Mouse (Mus musculus): ENCODE measurements at regions not wholly inside any gene's neighbourhood (a gene's known extent, or its start where the extent isn't known, plus 50 kb on each side); places are given as distances from the start of the nearest gene placed in this dataset.

- ATAC-seq (ENCODE audit: low read depth) (no peak), DNase-seq (no peak)
- Histone ChIP-seq H3K9me3 (replicated peaks) (no peaks in the 10 kb centered on the region), H3K27ac (no peak overlapping the region), H3K4me1 (replicated peaks) (peaks cover 16% of the 10 kb centered on the region), H3K27me3 (no peaks in the 10 kb centered on the region), H3K4me3 (replicated peaks) (no peak overlapping the region), H3K36me3 (peaks cover 4% of the 10 kb centered on the region; the same call in 1 of the 2 replicates), H3K4me2 (no peak overlapping the region), H3K9ac (no peak overlapping the region)
- WGBS (ENCODE audit: insufficient replicate concordance), result 77% methylated on average over 18 of the region's 21 CpGs
Measured at GRCm38 (mm10) chr6:31095943-31096714, 137.3 kb upstream of the Klf14 start.

DNA sequence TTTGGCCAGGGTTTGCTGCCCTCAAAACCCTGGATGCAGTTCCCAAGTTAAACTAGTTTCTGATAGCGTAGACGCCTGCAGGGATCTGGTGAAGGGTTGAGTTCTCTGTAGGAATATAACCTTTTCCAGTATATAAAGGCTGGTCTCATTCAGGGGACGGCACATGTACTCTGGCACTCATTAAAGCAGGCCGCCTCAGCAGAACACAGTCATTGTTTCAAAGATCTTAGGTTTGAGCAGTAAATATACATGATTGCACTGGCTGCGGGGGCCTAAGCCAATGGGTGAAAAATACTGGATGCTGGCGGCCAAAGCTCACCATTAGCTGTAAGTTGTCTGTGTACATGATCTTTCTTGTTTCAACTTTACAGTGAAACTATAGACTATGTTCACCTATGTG lies 137.9 kb upstream of the Klf14 start:
- no peaks in the 10 kb centered on the region for H3K9me3 ChIP-seq (replicated peaks)
- H3K4me2 ChIP-seq, result no peak overlapping the region
- H3K4me3 ChIP-seq (replicated peaks), result no peak overlapping the region
- 75% methylated on average over 6 of the region's 6 CpGs for WGBS (ENCODE audit: insufficient replicate concordance)
- H3K9ac ChIP-seq, result no peak overlapping the region
- H3K36me3 ChIP-seq, result peaks cover 4% of the 10 kb centered on the region; the same call in 1 of the 2 replicates
- H3K27me3 ChIP-seq, result no peaks in the 10 kb centered on the region
- peaks cover 16% of the 10 kb centered on the region; the same call in 1 of the 2 replicates for H3K4me1 ChIP-seq (replicated peaks)
- ATAC-seq (ENCODE audit: low read depth), result no peak
- H3K27ac ChIP-seq, result no peak overlapping the region
- DNase-seq, result no peak

DNA sequence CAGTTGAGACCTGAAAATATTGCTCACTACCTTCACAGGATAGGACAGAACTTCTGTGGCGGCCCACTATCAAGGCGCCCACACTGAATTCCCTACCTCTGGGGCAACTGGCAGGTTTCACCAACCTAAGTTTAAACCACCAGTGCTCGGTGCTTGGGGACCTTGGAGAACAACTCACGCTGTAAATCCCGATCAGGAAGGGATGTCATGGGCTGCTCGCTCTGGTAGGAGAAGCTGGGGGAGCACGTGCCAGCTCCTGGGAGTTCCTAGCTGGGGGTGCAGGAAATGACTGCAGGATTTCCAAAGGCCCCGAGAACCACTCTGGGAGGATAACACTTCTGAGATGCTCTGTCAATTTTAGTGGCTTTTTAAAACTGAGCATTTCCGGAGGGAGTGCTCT lies 138.4 kb upstream of the Klf14 start:
- Histone ChIP-seq H3K36me3 (peaks cover 4% of the 10 kb centered on the region; the same call in 1 of the 2 replicates), H3K27me3 (no peaks in the 10 kb centered on the region), H3K9me3 (replicated peaks) (no peaks in the 10 kb centered on the region), H3K9ac (no peak overlapping the region; the same call in 1 of the 2 replicates), H3K4me2 (no peak overlapping the region), H3K4me1 (replicated peaks) (peaks cover 15% of the 10 kb centered on the region; the same call in 1 of the 2 replicates), H3K4me3 (replicated peaks) (no peak overlapping the region), H3K27ac (no peak overlapping the region)
- 58% methylated on average over 9 of the region's 9 CpGs for WGBS (ENCODE audit: insufficient replicate concordance)
- ATAC-seq (ENCODE audit: low read depth) (no peak), DNase-seq (no peak)

DNA sequence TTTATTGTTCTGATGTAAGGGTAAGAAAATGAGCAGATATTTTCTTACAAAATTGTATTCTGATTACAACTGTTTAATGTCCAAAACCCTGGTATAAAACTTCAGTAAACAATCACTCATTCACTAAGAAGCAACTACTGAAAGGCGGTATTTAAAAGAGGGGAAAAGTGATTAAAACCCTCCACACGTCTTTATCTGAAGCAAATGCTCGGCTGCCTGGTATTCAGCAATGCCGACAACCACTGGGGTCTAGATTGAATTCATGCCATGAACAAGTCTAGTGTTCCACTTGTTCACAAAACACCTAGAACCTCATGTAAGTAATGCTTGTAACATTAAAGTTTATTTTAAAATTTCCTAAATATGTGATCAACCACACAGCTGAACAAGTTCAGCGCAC lies 139.2 kb upstream of the Klf14 start:
- Histone ChIP-seq H3K27ac (no peak overlapping the region), H3K27me3 (no peaks in the 10 kb centered on the region), H3K36me3 (peaks cover 4% of the 10 kb centered on the region; the same call in 1 of the 2 replicates), H3K4me1 (replicated peaks) (peaks cover 10% of the 10 kb centered on the region; the same call in 1 of the 2 replicates), H3K9me3 (replicated peaks) (no peaks in the 10 kb centered on the region), H3K9ac (no peak overlapping the region), H3K4me3 (replicated peaks) (no peak overlapping the region), H3K4me2 (no peak overlapping the region)
- DNase-seq (no peak), ATAC-seq (ENCODE audit: low read depth) (no peak)
- WGBS (ENCODE audit: insufficient replicate concordance), result 73% methylated on average over 5 of the region's 5 CpGs

- Histone ChIP-seq H3K27me3 (no peaks in the 10 kb centered on the region), H3K36me3 (peaks cover 4% of the 10 kb centered on the region; the same call in 1 of the 2 replicates), H3K9ac (no peak overlapping the region), H3K4me1 (replicated peaks) (peaks cover 10% of the 10 kb centered on the region; the same call in 1 of the 2 replicates), H3K4me3 (replicated peaks) (no peak overlapping the region), H3K4me2 (no peak overlapping the region), H3K9me3 (replicated peaks) (no peaks in the 10 kb centered on the region), H3K27ac (no peak overlapping the region)
- 63% methylated on average over 12 of the region's 12 CpGs for WGBS (ENCODE audit: insufficient replicate concordance)
- ATAC-seq (ENCODE audit: low read depth) (no peak), DNase-seq (no peak)
Measured at GRCm38 (mm10) chr6:31100084-31100579, 141.3 kb upstream of the Klf14 start.

DNA sequence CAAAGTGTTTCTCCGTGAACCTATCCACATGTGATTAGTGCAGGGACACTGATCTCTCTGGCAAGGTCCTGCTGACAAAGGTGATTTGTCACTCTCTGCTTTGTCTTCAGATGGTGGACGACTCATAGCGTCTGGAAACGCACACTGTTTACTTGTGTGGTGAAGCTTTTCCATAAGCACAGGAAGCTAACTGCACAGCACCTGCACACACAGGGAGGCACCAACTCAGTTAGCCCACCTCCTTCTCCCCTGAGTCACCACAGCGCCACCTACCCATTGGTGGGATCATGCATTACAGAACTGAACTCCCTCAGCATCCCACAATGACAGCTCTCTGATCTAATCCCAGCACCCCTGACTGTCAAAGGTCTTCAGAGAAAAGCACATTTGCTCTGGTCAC lies 141.9 kb upstream of the Klf14 start:
- Histone ChIP-seq H3K27me3 (no peaks in the 10 kb centered on the region), H3K9ac (no peak overlapping the region), H3K4me2 (no peak overlapping the region), H3K4me3 (replicated peaks) (no peak overlapping the region), H3K9me3 (replicated peaks) (no peaks in the 10 kb centered on the region), H3K27ac (no peak overlapping the region), H3K4me1 (replicated peaks) (peaks cover 10% of the 10 kb centered on the region; the same call in 1 of the 2 replicates), H3K36me3 (peaks cover 4% of the 10 kb centered on the region; the same call in 1 of the 2 replicates)
- WGBS (ENCODE audit: insufficient replicate concordance), result 72% methylated on average over 5 of the region's 5 CpGs
- DNase-seq (no peak), ATAC-seq (ENCODE audit: low read depth) (no peak)

- Histone ChIP-seq H3K36me3 (peaks cover 8% of the 10 kb centered on the region; the same call in 1 of the 2 replicates), H3K27ac (0 out of 2 replicates have a peak overlapping the region, but pooled peaks have one; percentile 5), H3K9ac (no peak overlapping the region), H3K4me3 (replicated peaks) (no peak overlapping the region), H3K4me2 (no peak overlapping the region), H3K9me3 (replicated peaks) (peaks cover 5% of the 10 kb centered on the region), H3K27me3 (no peaks in the 10 kb centered on the region), H3K4me1 (replicated peaks) (peaks cover 25% of the 10 kb centered on the region)
- 60% methylated on average over 10 of the region's 10 CpGs for WGBS (ENCODE audit: insufficient replicate concordance)
- no peak for DNase-seq
- ATAC-seq (ENCODE audit: low read depth), result no peak
Measured at GRCm38 (mm10) chr6:31106144-31106836, 147.4 kb upstream of the Klf14 start.

GRCm38 (mm10) chr6:31106856-31107359 lies 148.0 kb upstream of the Klf14 start:
- WGBS (ENCODE audit: insufficient replicate concordance), result 69% methylated on average over 10 of the region's 10 CpGs
- H3K4me3 ChIP-seq (replicated peaks), result no peak overlapping the region
- no peak overlapping the region for H3K9ac ChIP-seq
- peaks cover 5% of the 10 kb centered on the region for H3K9me3 ChIP-seq (replicated peaks)
- peaks cover 8% of the 10 kb centered on the region; the same call in 1 of the 2 replicates for H3K36me3 ChIP-seq
- H3K27ac ChIP-seq, result 0 out of 2 replicates have a peak overlapping the region, but pooled peaks have one; percentile 5
- DNase-seq, result no peak
- peaks cover 31% of the 10 kb centered on the region for H3K4me1 ChIP-seq (replicated peaks)
- no peak overlapping the region for H3K4me2 ChIP-seq
- ATAC-seq (ENCODE audit: low read depth), result no peak
- H3K27me3 ChIP-seq, result no peaks in the 10 kb centered on the region

GRCm38 (mm10) chr6:31107360-31107759 lies 148.5 kb upstream of the Klf14 start:
- no peak overlapping the region for H3K9ac ChIP-seq
- DNase-seq, result no peak
- H3K4me3 ChIP-seq (replicated peaks), result no peak overlapping the region
- peaks cover 5% of the 10 kb centered on the region for H3K9me3 ChIP-seq (replicated peaks)
- WGBS (ENCODE audit: insufficient replicate concordance), result 78% methylated on average over 4 of the region's 4 CpGs
- peak overlapping the region; percentile 39; the same call in 1 of the 2 replicates for H3K27ac ChIP-seq
- H3K36me3 ChIP-seq, result peaks cover 8% of the 10 kb centered on the region; the same call in 1 of the 2 replicates
- H3K4me1 ChIP-seq (replicated peaks), result peaks cover 36% of the 10 kb centered on the region
- H3K4me2 ChIP-seq, result no peak overlapping the region
- no peak for ATAC-seq (ENCODE audit: low read depth)
- no peaks in the 10 kb centered on the region for H3K27me3 ChIP-seq

GRCm38 (mm10) chr6:31107916-31108685 lies 149.2 kb upstream of the Klf14 start:
- H3K4me3 ChIP-seq (replicated peaks), result no peak overlapping the region
- H3K9ac ChIP-seq, result no peak overlapping the region
- WGBS (ENCODE audit: insufficient replicate concordance), result 26% methylated on average over 5 of the region's 5 CpGs
- H3K36me3 ChIP-seq, result peaks cover 8% of the 10 kb centered on the region; the same call in 1 of the 2 replicates
- no peak for ATAC-seq (ENCODE audit: low read depth)
- peak overlapping the region; percentile 39; the same call in 1 of the 2 replicates for H3K27ac ChIP-seq
- no peak for DNase-seq
- H3K9me3 ChIP-seq (replicated peaks), result peaks cover 5% of the 10 kb centered on the region
- H3K4me1 ChIP-seq (replicated peaks), result peaks cover 43% of the 10 kb centered on the region
- no peaks in the 10 kb centered on the region for H3K27me3 ChIP-seq
- no peak overlapping the region for H3K4me2 ChIP-seq

All from liver, embryonic 13.5 days (tissue).